Mouse (Mus musculus) urinary bladder, adult 18-20 months (tissue): ENCODE measurements around the gene Ccdc120.
"Not testable (repeated sequence)": the region's sequence is repeated elsewhere in the genome, so short reads cannot be mapped to it uniquely, and the experiment has no call there.

ENCODE experiments used
- DNase-seq, 2 experiments: peaks; one replicate each; pipeline ENCODE4 v3.0.0; 2022; ENCODE audit warnings: low spot score in 2 of 2, mixed read lengths in 2 of 2

Ccdc120 gene

DNA sequence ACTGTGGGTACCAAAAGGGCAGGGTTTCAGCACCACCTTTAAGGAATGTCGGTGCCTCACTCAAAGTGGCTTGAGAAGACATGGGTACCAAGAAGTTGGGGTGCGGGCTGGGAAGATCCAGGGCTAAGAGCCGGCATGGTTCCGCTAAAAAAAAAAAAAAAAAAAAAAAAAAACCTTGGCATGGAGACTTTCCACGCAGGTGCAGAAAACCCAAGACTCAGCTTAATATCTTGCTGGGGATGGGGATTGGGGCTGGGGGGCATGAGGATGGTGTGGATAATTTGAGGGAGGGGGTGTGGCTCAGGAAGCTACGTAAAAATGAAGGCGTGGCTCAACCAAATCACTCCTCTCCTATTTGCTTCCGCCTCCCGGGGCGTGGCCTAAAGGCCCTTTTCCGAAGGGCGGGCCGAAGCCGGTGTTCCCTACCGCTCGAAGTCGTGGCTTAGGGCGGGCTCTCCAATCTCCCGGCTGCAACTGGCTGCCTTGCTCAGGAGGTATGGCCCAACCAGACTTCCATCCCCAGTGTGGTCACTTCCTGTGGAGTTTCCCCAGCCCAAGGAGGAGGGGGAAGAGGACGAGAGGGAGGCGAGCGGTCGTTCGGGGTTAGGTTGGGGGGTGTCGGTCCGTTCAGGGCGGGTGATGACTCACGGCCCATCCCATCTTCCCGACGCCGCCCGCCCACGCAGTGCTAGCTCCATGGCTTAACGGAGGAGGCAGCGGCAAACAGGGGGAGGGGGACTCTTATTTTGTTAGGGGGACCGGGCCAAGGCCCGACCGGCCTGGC lies 11.6 kb upstream of the Ccdc120 start, which contains the start of gene Tfe3:
TSS of gene Tfe3 (plus strand) at position 424 of the 784 bp plus-strand sequence.
- DNase-seq = peak; percentile 60 to 88

DNA sequence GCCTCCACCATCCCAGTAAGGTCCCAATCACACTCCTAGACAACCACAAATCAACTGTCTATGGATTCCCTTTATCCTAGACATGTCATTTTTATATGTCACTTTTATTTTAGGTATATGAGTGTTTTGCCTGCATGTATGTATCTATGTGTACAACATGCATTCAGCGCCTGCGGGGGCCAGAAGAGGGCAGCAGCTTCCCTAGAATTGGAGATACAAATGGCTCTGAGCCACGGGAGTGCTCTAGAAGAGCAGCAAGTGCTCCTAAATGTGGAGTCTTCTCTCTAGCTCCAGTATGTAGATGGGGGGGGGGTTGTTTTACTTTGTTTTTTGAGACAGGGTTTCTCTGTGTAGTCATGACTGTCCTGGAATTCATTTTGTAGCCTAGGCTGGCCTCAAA lies 2.9 kb upstream of the Ccdc120 start:
- DNase-seq = not testable (repeated sequence)

DNA sequence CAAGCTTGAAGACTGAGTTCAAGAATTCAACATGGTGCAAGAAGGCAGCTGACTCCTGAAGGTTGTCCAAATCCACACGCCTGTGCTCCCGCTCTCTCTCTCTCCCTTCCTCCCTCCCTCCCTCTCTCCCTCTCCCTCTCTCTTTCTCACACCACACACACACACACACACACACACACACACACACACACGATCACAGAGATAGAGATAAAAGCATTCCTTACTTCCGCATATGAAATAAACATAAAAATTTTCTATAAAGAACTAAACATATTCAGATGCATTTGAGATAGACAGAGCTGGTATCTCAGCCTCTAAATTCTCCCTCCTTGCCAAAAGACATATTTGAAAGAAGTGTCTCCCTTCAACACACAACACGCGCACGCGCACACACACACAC lies 5.3 kb downstream of the Ccdc120 start:
- DNase-seq = no peak

DNA sequence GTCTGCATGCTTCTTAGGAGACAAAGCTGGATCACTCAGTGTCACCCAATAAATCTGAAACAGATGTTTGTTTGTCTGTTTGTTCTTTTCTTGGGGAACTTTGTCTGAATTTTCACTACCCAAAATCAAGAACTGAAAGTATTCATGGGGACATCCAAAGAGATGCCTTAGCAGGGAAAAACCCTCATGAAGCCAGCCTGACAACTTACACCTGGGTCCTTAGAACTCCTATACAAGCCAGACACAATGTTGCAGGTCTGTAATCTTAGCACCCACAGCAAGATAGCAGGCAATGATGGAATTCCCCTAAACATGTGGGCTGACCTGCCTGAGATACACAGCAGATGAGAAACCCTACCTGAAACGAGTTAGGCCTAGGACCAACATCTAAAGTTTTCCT lies 5.8 kb downstream of the Ccdc120 start:
- DNase-seq = no peak

DNA sequence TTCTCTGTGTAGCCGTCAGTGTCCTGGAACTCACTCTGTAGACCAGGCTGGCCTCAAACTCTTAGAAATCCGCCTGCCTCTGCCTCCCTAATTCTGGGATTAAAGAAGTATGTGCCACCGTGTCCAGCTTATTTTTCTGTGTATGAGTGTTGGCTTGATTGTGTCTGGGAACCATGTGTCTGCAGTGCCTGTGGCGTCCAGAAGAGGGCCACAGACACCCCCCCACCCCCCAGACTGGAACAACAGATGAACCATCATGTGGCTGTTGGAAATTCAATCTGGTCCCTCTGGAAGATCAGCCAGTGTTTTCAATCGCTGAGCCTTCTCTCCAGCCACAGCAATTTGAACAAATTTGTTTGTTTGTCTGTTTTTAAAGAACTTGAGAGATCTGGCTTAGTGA lies 7.2 kb downstream of the Ccdc120 start:
- no peak for DNase-seq

- DNase-seq = no peak
These were observed 9.6 kb downstream of the Ccdc120 start for GRCm38 (mm10) chrX:7741103-7741502.

GRCm38 (mm10) chrX:7740082-7740819 lies 10.5 kb downstream of the Ccdc120 start:
- DNase-seq = peak; percentile 33 to 40

DNA sequence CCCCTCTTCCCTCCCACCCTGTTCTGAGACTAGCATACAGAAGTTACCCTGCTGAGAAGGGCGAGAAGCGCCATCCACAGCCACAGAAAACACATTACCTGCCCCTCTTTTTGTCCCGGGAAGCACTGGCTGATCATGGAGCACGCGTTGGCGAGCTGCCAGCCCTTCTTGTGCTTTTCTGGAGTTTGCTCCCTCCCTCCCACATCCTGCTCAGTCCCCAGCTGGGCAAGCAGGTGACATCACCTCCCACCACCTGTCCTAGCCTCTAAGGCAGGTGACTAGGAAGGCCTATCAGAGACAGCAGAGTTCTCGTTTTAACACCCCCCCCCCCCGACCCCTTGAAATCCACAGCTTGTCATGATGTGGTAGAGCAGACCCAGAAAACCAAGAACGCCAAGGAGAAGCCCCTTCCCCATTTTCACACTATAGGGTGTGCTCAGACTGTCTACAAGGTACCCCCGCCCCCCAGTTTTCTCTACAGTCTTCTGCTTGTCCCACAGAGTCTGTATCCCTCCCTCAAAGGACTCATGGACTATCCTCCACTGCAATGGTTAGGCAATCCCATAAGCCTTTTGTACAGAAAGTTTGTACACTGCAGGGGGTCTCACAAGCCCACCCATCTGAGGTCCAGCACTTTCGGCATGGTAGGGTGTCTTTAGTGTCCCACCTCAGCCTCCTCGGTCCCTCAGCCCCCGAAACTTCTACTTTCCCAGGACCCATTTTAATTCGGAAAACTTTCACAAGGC lies 11.2 kb downstream of the Ccdc120 start:
- DNase-seq = no peak

- DNase-seq = peak in 1 of 2 experiments; percentile 57
These were observed 17.0 kb downstream of the Ccdc120 start for GRCm38 (mm10) chrX:7733571-7734156.

DNA sequence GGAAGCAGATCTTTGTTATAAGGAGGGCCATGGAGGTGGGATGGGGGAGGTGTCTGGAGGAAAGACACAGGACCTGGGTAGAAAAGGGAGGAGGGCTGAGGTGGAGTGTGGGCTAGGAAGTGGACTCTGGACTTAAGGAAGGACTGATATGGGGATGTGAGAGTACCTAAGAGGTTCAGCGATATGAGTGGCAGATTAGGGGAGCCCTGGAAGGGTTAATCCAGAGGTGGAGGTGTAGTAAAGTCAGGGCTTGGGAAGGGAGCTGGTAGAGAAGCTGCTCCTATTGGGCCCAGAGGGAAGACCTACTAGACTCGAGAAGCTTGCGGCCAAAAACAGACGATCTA lies 21.8 kb downstream of the Ccdc120 start:
- no peak for DNase-seq

DNA sequence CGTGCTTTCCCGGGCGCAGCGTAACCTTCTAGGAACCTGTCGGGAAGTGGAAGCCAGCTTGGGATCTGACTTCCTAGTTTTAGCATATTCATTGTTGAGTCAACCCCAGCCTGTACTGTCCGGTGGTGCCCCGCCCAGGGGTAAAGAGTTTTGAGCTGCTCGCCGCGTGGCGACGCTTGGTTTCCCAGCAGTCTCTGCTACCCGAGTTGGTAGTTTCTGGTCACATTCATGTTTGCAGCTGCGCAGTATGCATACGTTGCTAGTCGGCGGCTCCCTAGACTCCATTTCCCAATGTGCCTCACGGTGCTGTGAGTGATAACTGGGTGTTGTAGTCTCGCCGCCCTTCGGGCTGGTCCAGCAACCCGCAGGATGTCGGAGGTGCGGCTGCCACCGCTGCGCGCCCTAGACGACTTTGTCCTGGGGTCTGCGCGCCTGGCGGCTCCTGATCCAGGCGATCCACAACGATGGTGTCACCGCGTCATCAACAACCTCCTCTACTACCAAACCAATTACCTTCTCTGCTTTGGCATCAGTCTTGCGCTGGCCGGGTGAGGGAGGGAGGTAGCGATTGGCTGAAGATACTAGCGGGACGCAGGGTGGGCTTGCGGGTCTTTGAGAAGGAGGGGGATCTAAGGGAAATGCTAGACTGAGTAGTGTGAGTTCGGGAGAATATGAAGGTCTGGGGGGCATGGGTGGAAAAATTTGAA lies 22.3 kb downstream of the Ccdc120 start, which contains the start of gene Praf2:
TSS of gene Praf2 (plus strand) at position 225 of the 707 bp plus-strand sequence.
- DNase-seq = peak; percentile 37 to 72

DNA sequence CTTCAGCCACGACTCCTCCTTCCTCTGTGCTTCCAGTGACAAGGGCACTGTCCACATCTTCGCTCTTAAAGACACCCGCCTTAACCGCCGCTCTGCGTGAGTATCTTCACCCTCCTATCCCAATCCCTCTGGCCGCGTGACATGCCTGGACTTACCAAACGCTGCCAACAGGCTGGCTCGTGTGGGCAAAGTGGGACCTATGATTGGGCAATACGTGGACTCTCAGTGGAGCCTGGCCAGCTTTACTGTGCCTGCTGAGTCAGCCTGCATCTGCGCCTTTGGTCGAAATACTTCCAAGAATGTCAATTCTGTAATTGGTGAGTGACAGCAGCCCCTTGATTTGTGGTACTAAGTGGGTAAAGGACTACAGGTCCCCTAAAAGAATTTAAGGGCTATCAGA lies 23.5 kb downstream of the Ccdc120 start:
- DNase-seq = no peak

DNA sequence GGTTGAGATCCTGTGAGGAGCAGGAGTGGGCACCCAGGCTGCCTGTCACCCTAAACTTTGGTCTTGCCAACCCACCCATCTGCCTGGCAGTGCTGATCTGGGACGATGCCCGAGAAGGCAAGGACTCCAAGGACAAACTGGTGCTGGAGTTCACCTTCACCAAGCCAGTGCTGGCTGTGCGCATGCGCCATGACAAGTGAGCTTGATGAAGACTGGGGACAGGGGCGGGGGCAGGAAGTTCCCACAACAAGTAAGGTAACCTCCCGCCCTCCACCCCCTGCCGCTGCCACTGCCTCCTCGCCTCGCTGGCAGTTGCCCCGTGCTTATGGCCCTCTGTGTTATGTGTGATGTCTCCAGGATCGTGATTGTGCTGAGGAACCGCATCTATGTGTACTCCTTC lies 24.9 kb downstream of the Ccdc120 start:
- DNase-seq = no peak

- DNase-seq = no peak
These were observed 26.6 kb downstream of the Ccdc120 start for GRCm38 (mm10) chrX:7724135-7724534.

GRCm38 (mm10) chrX:7722691-7723090 lies 28.0 kb downstream of the Ccdc120 start:
- no peak for DNase-seq

- no peak for DNase-seq
These were observed 28.5 kb downstream of the Ccdc120 start for GRCm38 (mm10) chrX:7722282-7722611.

- peak; percentile 59 to 71 for DNase-seq
These were observed 29.0 kb downstream of the Ccdc120 start, which contains the start of gene Gm45208 for GRCm38 (mm10) chrX:7721514-7722281. TSS of gene Gm45208 (plus strand) at chrX:7722245.

GRCm38 (mm10) chrX:7716058-7716457 lies 34.6 kb downstream of the Ccdc120 start:
- DNase-seq = not testable (repeated sequence)

- peak; percentile 66 to 84 for DNase-seq
These were observed 36.4 kb downstream of the Ccdc120 start, which contains the start of gene Wdr45 for GRCm38 (mm10) chrX:7714135-7714899. TSS of gene Wdr45 (plus strand) at chrX:7714333.

- DNase-seq = not testable (repeated sequence)
These were observed 37.0 kb downstream of the Ccdc120 start for GRCm38 (mm10) chrX:7713764-7714134.
